Mouse (Mus musculus): Measurements from ENCODE around the gene Sln. TPM values are rescaled to one million over a fixed set of nuclear protein-coding genes. Genes with fewer than 3 reads are reported as not detected.

Gene Sln
- total and polyA plus RNA-seq, 3 experiments: not detected

DNA sequence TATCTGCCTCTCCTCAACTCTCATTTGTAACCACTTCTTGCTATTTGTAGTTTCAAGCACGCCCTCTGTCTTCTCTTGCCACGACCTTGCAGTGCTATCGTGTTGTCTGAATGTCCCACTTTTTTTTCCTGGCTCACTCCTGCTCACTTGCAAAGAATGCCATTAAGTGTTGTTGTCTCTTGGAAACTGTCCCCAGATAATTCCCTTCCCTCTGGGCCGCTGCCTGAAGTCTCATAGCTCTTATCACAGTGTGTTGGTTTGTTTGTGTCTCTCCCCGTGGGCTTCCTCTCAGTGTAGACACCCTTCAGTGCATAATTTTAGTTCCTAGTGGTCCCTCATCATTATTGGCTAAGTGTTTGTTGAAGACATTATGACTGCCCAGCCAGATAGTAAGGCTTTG lies 7.9 kb downstream of the Sln start:
- Histone ChIP-seq H3K4me3 (replicated peaks in 1 of 3; ENCODE audit: low read depth in 2 of 3, low read length in 2 of 3, poor library complexity in 1 of 3) (no peak overlapping the region), H3K27ac (ENCODE audit: insufficient read depth, low read depth) (no peak overlapping the region), H3K79me2 (replicated peaks; ENCODE audit: control insufficient read depth, extremely low read depth, insufficient read depth, poor library complexity, severe bottlenecking) (no peaks in the 10 kb centered on the region), H3K9me3 (replicated peaks; ENCODE audit: low read length) (no peaks in the 10 kb centered on the region), H3K9ac (ENCODE audit: insufficient read depth, low read depth) (no peak overlapping the region), H3K36me3 (replicated peaks in 1 of 2; ENCODE audit: control insufficient read depth in 1 of 2, insufficient read depth in 1 of 2, low read length in 1 of 2) (no peaks in the 10 kb centered on the region), H3K4me1 (ENCODE audit: control insufficient read depth in 1 of 2, insufficient read depth in 2 of 2) (no peaks in the 10 kb centered on the region), H3K4me2 (ENCODE audit: insufficient read depth, low read depth, poor library complexity, severe bottlenecking) (no peak overlapping the region), H3K27me3 (replicated peaks) (no peaks in the 10 kb centered on the region)
- dilution Hi-C loops (cut with MboI; ENCODE audit: extremely low pct_ligation_motif_present, extremely low pct_unique_long_range_greater_than_20kb, low sequenced_read_pairs) (no loop called here), in situ Hi-C loops (cut with MboI; ENCODE audit: low pct_ligation_motif_present, low pct_unique_long_range_greater_than_20kb, low sequenced_read_pairs) (no loop called here)
- TF ChIP-seq NRF1 (IDR thresholded peaks at IDR 0.05; ENCODE audit: low read depth, low read length): no peak
- TF ChIP-seq E2F4 (IDR thresholded peaks at IDR 0.05; ENCODE audit: insufficient replicate concordance, low read depth, low read length): no peak
- TF ChIP-seq TBP (conservative IDR thresholded peaks at IDR 0.05; ENCODE audit: low read depth, low read length): no peak
- TF ChIP-seq MYC (IDR thresholded peaks at IDR 0.05; ENCODE audit: low read depth, low read length): no peak
- no peak for TF ChIP-seq RAD21 (IDR thresholded peaks at IDR 0.05; ENCODE audit: low read depth, low read length)
- TF ChIP-seq USF2 (conservative IDR thresholded peaks at IDR 0.05; ENCODE audit: low read depth, low read length): no peak
- no peak for TF ChIP-seq PAX5 (IDR thresholded peaks at IDR 0.05; ENCODE audit: low read length)
- TF ChIP-seq ZC3H11A (IDR thresholded peaks at IDR 0.05; ENCODE audit: low read depth, low read length): no peak
- TF ChIP-seq EP300 (IDR thresholded peaks at IDR 0.05; ENCODE audit: low read length): no peak
- TF ChIP-seq ZNF384 (IDR thresholded peaks at IDR 0.05; ENCODE audit: low read depth, low read length): no peak
- no peak for TF ChIP-seq TCF12 (IDR thresholded peaks at IDR 0.05; ENCODE audit: low read depth, low read length)
- no peak for TF ChIP-seq MAFK (IDR thresholded peaks at IDR 0.05; ENCODE audit: insufficient replicate concordance, low read length)
- TF ChIP-seq ETS1 (conservative IDR thresholded peaks at IDR 0.05; ENCODE audit: low read depth, low read length): no peak
- no peak for DNase-seq (ENCODE audit: extremely low read depth)

DNA sequence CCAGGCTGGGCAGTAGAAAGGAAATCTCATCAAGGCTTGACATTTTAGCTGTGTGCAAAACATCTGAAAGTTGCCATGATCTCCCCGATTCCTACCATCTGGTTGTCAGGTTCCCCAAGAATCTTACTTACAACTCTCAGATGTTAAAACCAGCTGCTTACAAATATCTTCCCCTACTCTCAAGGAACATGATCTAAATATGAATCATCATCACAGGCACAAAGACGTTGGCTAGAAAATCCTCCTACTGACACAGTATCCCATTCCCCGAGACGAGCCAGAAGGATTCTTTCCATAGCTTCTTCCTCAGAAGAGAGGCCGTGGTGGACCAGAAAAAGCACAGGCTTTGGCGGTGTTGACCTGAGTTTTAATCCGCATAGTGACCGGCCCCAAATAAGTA lies 23.3 kb downstream of the Sln start:
- TF ChIP-seq USF2 (conservative IDR thresholded peaks at IDR 0.05; ENCODE audit: low read depth, low read length): no peak
- TF ChIP-seq TBP (conservative IDR thresholded peaks at IDR 0.05; ENCODE audit: low read depth, low read length): no peak
- no peak for TF ChIP-seq RAD21 (IDR thresholded peaks at IDR 0.05; ENCODE audit: low read depth, low read length)
- TF ChIP-seq ZC3H11A (IDR thresholded peaks at IDR 0.05; ENCODE audit: low read depth, low read length): no peak
- no peak for TF ChIP-seq SMC3 (IDR thresholded peaks at IDR 0.05; ENCODE audit: low read depth, low read length)
- no peak for TF ChIP-seq ZKSCAN1 (IDR thresholded peaks at IDR 0.05; ENCODE audit: borderline replicate concordance, low read depth, low read length)
- TF ChIP-seq ELF1 (IDR thresholded peaks at IDR 0.05; ENCODE audit: low read depth, low read length): no peak
- no peak for TF ChIP-seq JUN (IDR thresholded peaks at IDR 0.05; ENCODE audit: insufficient read depth, low read depth, low read length)
- no peak for TF ChIP-seq MXI1 (IDR thresholded peaks at IDR 0.05; ENCODE audit: low read depth, low read length)
- TF ChIP-seq BHLHE40 (IDR thresholded peaks at IDR 0.05; ENCODE audit: low read depth, low read length): no peak
- TF ChIP-seq CHD2 (IDR thresholded peaks at IDR 0.05; ENCODE audit: low read length): no peak
- TF ChIP-seq ZNF384 (IDR thresholded peaks at IDR 0.05; ENCODE audit: low read depth, low read length): no peak
- TF ChIP-seq JUND (conservative IDR thresholded peaks at IDR 0.05; ENCODE audit: low read depth, low read length): no peak
- TF ChIP-seq GABPA (IDR thresholded peaks at IDR 0.05; ENCODE audit: insufficient replicate concordance, low read depth, low read length): no peak
- no peak for TF ChIP-seq MAFK (IDR thresholded peaks at IDR 0.05; ENCODE audit: insufficient replicate concordance, low read length)
- TF ChIP-seq ZMIZ1 (IDR thresholded peaks at IDR 0.05; ENCODE audit: low read depth, low read length): no peak
- dilution Hi-C loops (cut with MboI; ENCODE audit: extremely low pct_ligation_motif_present, extremely low pct_unique_long_range_greater_than_20kb, low sequenced_read_pairs) (no loop called here), in situ Hi-C loops (cut with MboI; ENCODE audit: low pct_ligation_motif_present, low pct_unique_long_range_greater_than_20kb, low sequenced_read_pairs) (no loop called here)
- no peaks in the 10 kb centered on the region for H3K36me3 ChIP-seq (replicated peaks in 1 of 2; ENCODE audit: control insufficient read depth in 1 of 2, insufficient read depth in 1 of 2, low read length in 1 of 2)
- no peak overlapping the region for H3K9ac ChIP-seq (ENCODE audit: insufficient read depth, low read depth)
- H3K27ac ChIP-seq (ENCODE audit: insufficient read depth, low read depth): no peak overlapping the region
- H3K4me2 ChIP-seq (ENCODE audit: insufficient read depth, low read depth, poor library complexity, severe bottlenecking): no peak overlapping the region
- no peak for DNase-seq (ENCODE audit: extremely low read depth)
- peaks cover 0 to 6% of the 10 kb centered on the region in 2 experiments; a peak in 1 of 4 replicates for H3K4me1 ChIP-seq (ENCODE audit: control insufficient read depth in 1 of 2, insufficient read depth in 2 of 2)
- H3K4me3 ChIP-seq (replicated peaks in 1 of 3; ENCODE audit: low read depth in 2 of 3, low read length in 2 of 3, poor library complexity in 1 of 3): no peak overlapping the region
- peaks cover 2% of the 10 kb centered on the region for H3K9me3 ChIP-seq (replicated peaks; ENCODE audit: low read length)
- no peaks in the 10 kb centered on the region for H3K27me3 ChIP-seq (replicated peaks)
- H3K79me2 ChIP-seq (replicated peaks; ENCODE audit: control insufficient read depth, extremely low read depth, insufficient read depth, poor library complexity, severe bottlenecking): no peaks in the 10 kb centered on the region

All from CH12.LX (cell line).